Mouse (Mus musculus) hindbrain, postnatal 0 days (tissue): ENCODE measurements at regions not wholly inside any gene's neighbourhood (a gene's known extent, or its start where the extent isn't known, plus 50 kb on each side); places are given as distances from the start of the nearest gene placed in this dataset.
A peak's percentile ranks its signal among the peaks of the same experiment; 100 is the strongest.

Experiments
- ATAC-seq: fragments of 200-750 bp; cut with Nextera tagmentation; 2 replicates; pipeline ENCODE4 v1.8.0; 2017; ENCODE audit warnings: mild to moderate bottlenecking, moderate TSS enrichment, moderate library complexity
- DNase-seq: peaks from one replicate; pipeline ENCODE4 v3.0.0-alpha.2; 2015; ENCODE audit warnings: low spot score
- H3K27ac ChIP-seq: fragments of 300-500 bp; sonication (generic); 2 replicates; pipeline ENCODE4 v1.5.1; 2014; ENCODE audit warnings: mild to moderate bottlenecking
- H3K27me3 ChIP-seq: fragments of 300-500 bp; sonication (generic); 2 replicates; pipeline ENCODE4 v1.6.1; 2014; ENCODE audit warnings: low read length, mixed read lengths; ENCODE audit not compliant: insufficient read depth
- H3K36me3 ChIP-seq: fragments of 300-500 bp; sonication (generic); 2 replicates; pipeline ENCODE4 v1.6.1; 2014; ENCODE audit warnings: low read length, mixed read lengths; ENCODE audit not compliant: insufficient read depth
- H3K4me1 ChIP-seq: fragments of 300-500 bp; sonication (generic); 2 replicates; pipeline ENCODE4 v1.6.1; 2014; ENCODE audit warnings: antibody characterized with exemption, low read length, mixed read lengths; ENCODE audit not compliant: insufficient read depth
- H3K4me2 ChIP-seq: fragments of 300-500 bp; sonication (generic); 2 replicates; pipeline ENCODE4 v1.6.1; 2014; ENCODE audit warnings: low read depth, mild to moderate bottlenecking, low read length, moderate library complexity, mixed read lengths
- H3K4me3 ChIP-seq: fragments of 300-500 bp; sonication (generic); 2 replicates; pipeline ENCODE4 v1.5.1; 2014; ENCODE audit warnings: low read length
- H3K9ac ChIP-seq: fragments of 300-500 bp; sonication (generic); replicated peaks from 2 replicates; pipeline ENCODE4 v1.6.1; 2014; ENCODE audit warnings: mild to moderate bottlenecking, low read length, moderate library complexity, mixed read lengths
- H3K9me3 ChIP-seq: fragments of 300-500 bp; sonication (generic); 2 replicates; pipeline ENCODE4 v1.6.1; 2016; ENCODE audit warnings: low read length, mixed read lengths
- CTCF ChIP-seq: IDR thresholded peaks from 2 replicates; pipeline ENCODE4 v1.5.1; 2016; ENCODE audit warnings: antibody characterized with exemption, control low read depth, low read depth
- WGBS: fragments of 180-500 bp; shearing (Covaris S2); extraction: QIAGEN DNeasy Blood & Tissue Kit; methylation state at CpG from one replicate; pipeline ENCODE4 v1.1.7; 2014; 5-methylcytosine and 5-hydroxymethylcytosine counted together

DNA sequence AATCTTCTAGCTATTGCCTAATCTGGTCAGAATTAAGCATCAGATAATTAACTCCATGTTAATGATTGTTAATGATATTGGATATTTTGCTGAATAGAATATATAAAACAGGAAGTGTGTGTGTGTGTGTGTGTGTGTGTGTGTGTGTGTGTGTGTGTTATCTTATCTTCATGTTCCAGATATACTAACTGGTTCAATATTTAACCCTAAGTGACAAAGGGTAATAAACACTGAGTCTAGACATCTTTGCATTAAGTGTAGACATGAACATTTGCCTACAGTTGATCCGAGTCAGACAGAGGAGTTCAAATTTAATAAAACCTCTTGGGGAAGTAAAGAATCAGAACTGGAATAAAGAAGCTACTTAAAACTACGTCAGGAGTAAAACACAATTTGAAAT lies 161.6 kb downstream of the Fsip2 start:
- TF ChIP-seq CTCF: no peak
- Histone ChIP-seq H3K36me3 (no peaks in the 10 kb centered on the region), H3K27me3 (no peaks in the 10 kb centered on the region), H3K4me3 (no peak overlapping the region), H3K9me3 (no peaks in the 10 kb centered on the region), H3K4me1 (no peaks in the 10 kb centered on the region), H3K9ac (no peak overlapping the region), H3K4me2 (no peak overlapping the region), H3K27ac (no peak overlapping the region)
- DNase-seq (no peak), ATAC-seq (no peak)
- WGBS: 87% methylated on average over 2 of the region's 2 CpGs

DNA sequence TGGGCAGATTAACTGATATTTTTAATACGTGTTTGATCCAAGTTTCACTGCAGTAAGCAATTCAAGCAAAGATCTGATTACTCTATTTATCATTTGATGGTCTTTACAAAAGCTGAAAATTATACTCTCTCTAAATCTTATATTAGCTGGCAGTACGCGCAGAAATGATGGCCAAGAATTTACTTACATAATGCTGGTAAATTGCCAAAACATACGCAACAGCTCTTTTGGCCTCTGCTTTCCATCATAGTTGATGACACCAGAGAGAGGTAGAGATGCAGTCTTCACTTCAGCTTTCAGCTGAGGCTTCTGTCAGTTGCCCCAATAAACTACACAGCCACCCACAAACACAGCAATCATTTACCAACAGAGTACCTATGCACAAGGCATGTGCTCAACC lies 182.9 kb downstream of the Fsip2 start:
- 65% methylated on average over 4 of the region's 4 CpGs for WGBS
- H3K9ac ChIP-seq: no peak overlapping the region
- no peak overlapping the region for H3K4me2 ChIP-seq
- no peaks in the 10 kb centered on the region for H3K36me3 ChIP-seq
- H3K27me3 ChIP-seq: no peaks in the 10 kb centered on the region
- DNase-seq (peak; percentile 6), ATAC-seq (no peak)
- H3K27ac ChIP-seq: no peak overlapping the region
- H3K9me3 ChIP-seq: no peaks in the 10 kb centered on the region
- H3K4me3 ChIP-seq: no peak overlapping the region
- 0 out of 2 replicates have a peak, but pooled peaks cover under 1% of the 10 kb centered on the region for H3K4me1 ChIP-seq
- TF ChIP-seq CTCF: no peak

DNA sequence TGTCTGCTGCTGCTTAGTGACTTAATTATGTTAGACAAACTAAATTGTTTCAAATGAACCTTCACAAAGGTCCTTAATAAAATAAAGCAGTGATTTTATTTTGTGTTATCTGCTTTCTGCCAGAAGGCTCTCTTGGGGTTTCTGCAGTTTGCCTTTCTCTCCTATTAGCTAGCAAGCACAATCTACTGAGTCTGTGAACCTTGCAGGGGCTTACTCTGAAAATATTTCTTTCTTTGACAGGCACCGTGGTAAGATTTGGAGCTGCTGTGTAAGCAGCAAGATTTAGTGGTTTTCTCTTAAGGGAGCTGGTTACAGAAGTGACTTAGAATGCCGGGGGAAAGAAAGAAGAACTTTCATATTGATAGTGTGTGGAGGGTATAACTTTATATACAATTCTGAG lies 187.3 kb downstream of the Fsip2 start:
- no peak overlapping the region for H3K4me2 ChIP-seq
- DNase-seq: peak; percentile 31

DNA sequence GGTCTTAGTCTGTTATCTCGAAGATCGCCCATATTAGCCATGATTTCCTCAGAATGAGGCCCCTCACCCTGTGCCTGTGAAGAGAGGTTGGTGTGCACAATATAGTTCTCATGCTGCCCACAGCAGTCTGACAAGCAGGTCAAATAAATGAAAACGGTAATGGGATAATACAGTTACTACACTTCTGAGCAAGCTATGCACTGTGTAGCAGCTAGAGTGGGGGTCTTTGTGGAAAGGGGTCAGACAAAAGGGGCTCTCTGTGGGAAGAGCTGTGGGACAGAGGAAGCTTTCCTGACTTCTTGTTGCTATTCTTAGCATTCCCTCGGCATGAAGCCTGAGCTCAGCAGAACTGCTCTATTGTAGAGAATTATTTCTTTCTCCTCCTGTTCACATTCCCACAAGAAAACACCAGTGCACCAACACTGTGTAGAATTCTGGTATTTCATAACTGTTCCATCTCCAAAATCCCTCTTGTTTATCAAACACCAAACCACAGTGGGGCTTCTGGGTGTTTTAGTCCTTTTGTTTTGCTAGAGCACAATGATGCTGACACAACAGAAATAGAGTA lies 187.9 kb downstream of the Fsip2 start:
- TF ChIP-seq CTCF: no peak
- Histone ChIP-seq H3K27me3 (no peaks in the 10 kb centered on the region), H3K9ac (no peak overlapping the region), H3K4me2 (no peak overlapping the region), H3K4me1 (0 out of 2 replicates have a peak, but pooled peaks cover 5% of the 10 kb centered on the region), H3K9me3 (no peaks in the 10 kb centered on the region), H3K4me3 (no peak overlapping the region), H3K27ac (peak overlapping the region; percentile 12; the same call in 1 of the 2 replicates), H3K36me3 (no peaks in the 10 kb centered on the region)
- 12% methylated on average over 4 of the region's 4 CpGs for WGBS
- ATAC-seq (peak; percentile 47; the same call in 1 of the 2 replicates), DNase-seq (peak; percentile 13)

More for the DNA sequence above, 187.3 kb downstream of the Fsip2 start:
- WGBS: 36% methylated on average over 2 of the region's 2 CpGs
- Histone ChIP-seq H3K27me3 (no peaks in the 10 kb centered on the region), H3K9me3 (no peaks in the 10 kb centered on the region), H3K4me3 (no peak overlapping the region), H3K9ac (no peak overlapping the region), H3K4me1 (0 out of 2 replicates have a peak, but pooled peaks cover 5% of the 10 kb centered on the region), H3K27ac (no peak overlapping the region), H3K36me3 (no peaks in the 10 kb centered on the region)
- TF ChIP-seq CTCF: no peak
- ATAC-seq: no peak

DNA sequence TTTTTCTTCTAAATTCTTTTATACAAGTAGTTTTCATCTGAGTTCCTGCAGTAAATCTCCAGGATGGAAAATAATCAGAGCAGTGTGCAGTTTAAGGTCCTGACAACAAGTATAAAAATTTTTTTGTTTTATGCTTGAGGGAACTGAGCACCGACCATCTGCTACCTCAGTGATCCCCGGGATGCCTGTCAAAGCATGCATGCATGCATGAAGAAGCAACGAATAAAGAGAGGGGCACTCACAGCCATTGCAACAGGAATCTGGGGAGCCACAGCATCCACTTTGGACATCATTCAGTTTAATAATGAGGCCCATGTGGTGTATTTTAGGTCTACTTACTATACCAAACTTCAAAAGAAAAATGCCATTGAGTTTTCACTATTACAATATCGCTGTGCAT lies 222.4 kb downstream of the Fsip2 start:
- Histone ChIP-seq H3K9ac (no peak overlapping the region), H3K27me3 (no peaks in the 10 kb centered on the region), H3K4me1 (no peaks in the 10 kb centered on the region), H3K36me3 (no peaks in the 10 kb centered on the region), H3K27ac (no peak overlapping the region), H3K4me2 (no peak overlapping the region), H3K9me3 (no peaks in the 10 kb centered on the region), H3K4me3 (no peak overlapping the region)
- 32% methylated on average over 4 of the region's 4 CpGs for WGBS
- no peak for TF ChIP-seq CTCF
- ATAC-seq: peak; percentile 74
- DNase-seq: peak; percentile 55
